Mouse (Mus musculus): ENCODE measurements around the gene Cd244a.

Cd244a gene

DNA sequence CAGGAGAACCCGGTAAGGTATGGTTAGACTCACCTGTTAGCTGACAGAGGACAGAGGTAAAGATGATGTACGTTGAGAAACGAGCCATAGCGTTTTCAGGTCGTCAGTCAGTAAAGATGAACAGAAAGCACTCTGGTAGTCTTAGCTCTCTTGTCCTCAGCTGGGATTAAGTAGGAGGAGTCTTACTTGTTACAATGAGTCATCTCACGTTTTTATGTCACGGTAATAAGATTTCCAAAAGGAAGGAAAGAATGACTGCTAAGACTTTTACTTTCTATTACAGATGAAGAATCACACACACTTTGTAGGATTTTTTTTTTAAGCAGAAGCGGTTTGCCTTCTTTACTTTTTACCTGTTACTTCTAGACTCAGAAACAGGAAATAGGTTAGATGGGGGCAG, 89.8 kb downstream of the Cd244a start:
- DNase-seq (ENCODE audit: low spot score in 2 of 2) = no peak

DNA sequence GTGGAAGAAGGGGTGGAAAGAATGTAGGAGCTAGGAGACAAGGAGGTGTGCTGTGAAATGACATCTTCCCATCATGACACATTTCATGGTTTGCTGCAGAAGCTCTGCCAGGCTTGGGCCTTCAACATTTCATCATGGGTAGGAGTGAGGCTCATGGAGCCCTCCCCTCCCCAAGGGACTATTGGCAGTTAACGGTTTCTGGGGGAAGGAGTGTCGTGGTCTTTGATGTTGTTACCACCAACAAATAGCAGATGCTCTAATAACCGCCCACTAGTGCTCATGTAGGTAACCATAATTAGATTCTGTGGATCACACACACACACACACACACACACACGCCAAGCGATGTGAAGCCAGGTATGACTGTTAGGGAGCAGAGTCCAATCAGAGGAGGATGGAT, 93.7 kb downstream of the Cd244a start, which contains the start of gene Slamf7:
Gene Slamf7, minus strand, starts transcription at position 302 of the 400 bp plus-strand sequence.
- DNase-seq (ENCODE audit: low spot score in 2 of 2) = no peak

GRCm38 (mm10) chr1:171658561-171658991, 99.6 kb downstream of the Cd244a start:
- no peak for DNase-seq (ENCODE audit: low spot score in 2 of 2)

All from heart, adult 9 months (tissue).